Comparison of ENCODE assay signal across 12 mouse cellular contexts in the genomic region with DNA sequence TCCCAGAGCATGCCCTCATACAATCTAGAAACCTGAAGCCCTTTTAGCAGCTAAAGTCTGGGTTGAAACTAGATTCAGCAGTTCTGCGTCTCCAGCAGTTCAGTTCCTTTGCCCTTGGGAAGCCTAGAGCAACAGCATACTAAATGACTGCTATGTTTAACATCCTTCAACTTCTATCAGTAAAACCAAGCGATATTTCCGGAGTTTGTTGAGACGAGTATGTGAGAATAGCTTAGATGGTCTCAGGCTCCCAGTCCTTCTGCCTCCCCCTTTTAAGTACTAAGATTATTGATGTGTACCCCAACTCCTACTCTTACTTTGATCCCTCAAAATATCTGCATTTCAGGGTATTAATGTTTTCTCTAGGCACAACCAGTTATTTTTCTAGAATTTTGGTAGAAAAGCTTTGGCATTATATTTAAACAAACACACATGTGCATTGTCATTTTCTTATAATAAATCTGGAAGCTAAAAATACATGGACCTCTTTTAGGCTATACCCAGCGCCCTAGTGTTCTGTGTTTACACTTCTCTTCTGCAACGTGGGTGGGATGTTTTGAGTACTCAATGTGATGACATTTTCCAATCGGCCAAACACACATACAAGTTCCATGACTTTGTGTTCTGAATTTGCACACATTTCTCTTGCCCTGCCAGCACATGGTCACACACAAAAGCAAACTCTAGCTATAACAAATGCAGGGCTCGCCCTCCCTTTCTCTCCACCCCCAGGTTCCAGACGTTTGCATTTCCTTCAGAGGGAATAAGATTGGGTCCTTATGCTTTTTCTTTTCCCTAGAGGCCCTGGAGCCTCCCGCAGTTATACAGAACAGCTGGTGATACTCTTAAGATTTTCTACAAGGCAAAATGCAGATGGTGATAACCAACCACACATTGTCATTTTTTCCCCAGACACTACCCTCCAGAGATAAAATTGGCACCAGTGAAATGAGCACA.
DNase-seq lines count a peak whose midpoint lies in the region; ATAC-seq and TF ChIP-seq lines count a peak whose summit lies in the region.
"Had no signal": no experiment of that assay in that cellular context is flagged by ENCODE, and none has a peak within 500 bp of the region (broad histone marks: within the 10 kb centered on the region; RNA-seq: fewer than 3 reads in every experiment).

No protein-coding gene starts in this region.

- no peaks in the 10 kb centered on the region for H3K27me3 ChIP-seq in kidney, postnatal 0 days (ENCODE audit: insufficient read depth, low read length)
- H3K27me3 ChIP-seq in embryonic facial prominence, embryonic 15.5 days = no peaks in the 10 kb centered on the region
- H3K27me3 ChIP-seq: heart, embryonic 15.5 days; liver, embryonic 13.5 days had no signal

- H3K4me3 ChIP-seq in kidney, postnatal 0 days (replicated peaks; ENCODE audit: low read depth, low read length) = no peak overlapping the region
- no peak overlapping the region for H3K4me3 ChIP-seq in embryonic facial prominence, embryonic 15.5 days (replicated peaks)
- H3K4me3 ChIP-seq: gastrocnemius, adult 2 months; heart, embryonic 15.5 days; liver, embryonic 13.5 days had no signal

- H3K36me3 ChIP-seq in kidney, postnatal 0 days (ENCODE audit: insufficient read depth, low read length) = no peaks in the 10 kb centered on the region
- H3K36me3 ChIP-seq in embryonic facial prominence, embryonic 15.5 days = no peaks in the 10 kb centered on the region
- H3K36me3 ChIP-seq: heart, embryonic 15.5 days; liver, embryonic 13.5 days had no signal

- ATAC-seq in kidney, postnatal 0 days (replicated peaks; ENCODE audit: low FRiP score, low read depth) = no peak
- peak; percentile 57; the same call in 1 of the 2 replicates for ATAC-seq in embryonic facial prominence, embryonic 15.5 days (ENCODE audit: insufficient number of reproducible peaks, low FRiP score, low TSS enrichment, low read depth)

- 63% methylated on average over 10 of the region's 10 CpGs for WGBS in kidney, postnatal 0 days
- WGBS in embryonic facial prominence, embryonic 15.5 days = 40% methylated on average over 10 of the region's 10 CpGs

- no peak overlapping the region for H3K27ac ChIP-seq in kidney, postnatal 0 days
- H3K27ac ChIP-seq in embryonic facial prominence, embryonic 15.5 days (replicated peaks) = no peak overlapping the region
- H3K27ac ChIP-seq: gastrocnemius, adult 2 months; heart, embryonic 15.5 days; liver, embryonic 13.5 days had no signal

- peak; percentile 65 for DNase-seq in kidney, postnatal 0 days (ENCODE audit: low spot score)
- no peak for DNase-seq in kidney, postnatal 14 days
- peak; percentile 60 for DNase-seq in layer of hippocampus, adult 9-11 months
- DNase-seq in right cerebral cortex, postnatal 10 days (ENCODE audit: low spot score in 2 of 2) = peak; percentile 33 to 50
- no peak for DNase-seq in spleen, postnatal 14 days (ENCODE audit: low spot score in 2 of 2)
- DNase-seq in adrenal gland, adult 8-10 months = no peak
- no peak for DNase-seq in c-Kit-positive CD71-positive TER-119-positive erythroid progenitor cells, embryonic 14.5 days (ENCODE audit: low spot score)
- DNase-seq: gastrocnemius, adult 2 months; kidney, adult 11 months; liver, embryonic 13.5 days had no signal

- H3K4me1 ChIP-seq in kidney, postnatal 0 days (replicated peaks; ENCODE audit: insufficient read depth, low read length) = no peaks in the 10 kb centered on the region
- H3K4me1 ChIP-seq in embryonic facial prominence, embryonic 15.5 days = no peaks in the 10 kb centered on the region
- H3K4me1 ChIP-seq: heart, embryonic 15.5 days; liver, embryonic 13.5 days had no signal

- no peak for TF ChIP-seq CTCF in kidney, postnatal 0 days (IDR thresholded peaks at IDR 0.05; ENCODE audit: low read depth)

- H3K4me2 ChIP-seq in kidney, postnatal 0 days (ENCODE audit: low read length) = no peak overlapping the region
- no peak overlapping the region for H3K4me2 ChIP-seq in embryonic facial prominence, embryonic 15.5 days (replicated peaks)
- H3K4me2 ChIP-seq: heart, embryonic 15.5 days; liver, embryonic 13.5 days had no signal

- no peak overlapping the region for H3K9ac ChIP-seq in kidney, postnatal 0 days (ENCODE audit: low read depth, low read length)
- H3K9ac ChIP-seq in embryonic facial prominence, embryonic 15.5 days = no peak overlapping the region
- H3K9ac ChIP-seq: heart, embryonic 15.5 days; liver, embryonic 13.5 days had no signal

- no peaks in the 10 kb centered on the region for H3K9me3 ChIP-seq in kidney, postnatal 0 days (replicated peaks; ENCODE audit: low read length)
- no peaks in the 10 kb centered on the region for H3K9me3 ChIP-seq in embryonic facial prominence, embryonic 15.5 days (replicated peaks)
- H3K9me3 ChIP-seq: heart, embryonic 15.5 days; liver, embryonic 13.5 days had no signal

Comparison
In these comparisons a context has a peak if more than half of its experiments do, and no peak if none do; other contexts are left out.
1. DNase-seq: peak in kidney, postnatal 0 days (single experiment), layer of hippocampus, adult 9-11 months (single experiment) and right cerebral cortex, postnatal 10 days (2 of 2); none in kidney, postnatal 14 days (single experiment), spleen, postnatal 14 days (0 of 2), adrenal gland, adult 8-10 months (single experiment) and c-Kit-positive CD71-positive TER-119-positive erythroid progenitor cells, embryonic 14.5 days (single experiment).